Mouse (Mus musculus) hindbrain, embryonic 10.5 days (tissue): ENCODE data around the gene Olfr576. TPM values are rescaled to one million over a fixed set of nuclear protein-coding genes. Genes with fewer than 3 reads are reported as not detected.

Experiments used
- DNase-seq: peaks from one replicate; pipeline ENCODE4 v3.0.0-alpha.2; 2017; ENCODE audit warnings: low spot score
- H3K27ac ChIP-seq: fragments of 300-500 bp; sonication (generic); 2 replicates; pipeline ENCODE4 v1.5.1; 2016; ENCODE audit warnings: mild to moderate bottlenecking, moderate library complexity
- H3K27me3 ChIP-seq: fragments of 300-500 bp; sonication (generic); 2 replicates; pipeline ENCODE4 v1.6.1; 2016; ENCODE audit warnings: mild to moderate bottlenecking; ENCODE audit not compliant: poor library complexity, insufficient read depth, severe bottlenecking
- H3K36me3 ChIP-seq: fragments of 300-500 bp; sonication (generic); 2 replicates; pipeline ENCODE4 v1.6.1; 2016; ENCODE audit warnings: mild to moderate bottlenecking, moderate library complexity
- H3K4me1 ChIP-seq: fragments of 300-500 bp; sonication (generic); replicated peaks from 2 replicates; pipeline ENCODE4 v1.6.1; 2016; ENCODE audit warnings: mild to moderate bottlenecking
- H3K4me3 ChIP-seq: fragments of 300-500 bp; sonication (generic); 2 replicates; pipeline ENCODE4 v1.5.1; 2016; ENCODE audit warnings: mild to moderate bottlenecking, moderate library complexity
- H3K9me3 ChIP-seq: fragments of 300-500 bp; sonication (generic); 2 replicates; pipeline ENCODE4 v1.6.1; 2016; ENCODE audit warnings: mild to moderate bottlenecking, moderate library complexity
- WGBS: fragments of 180-500 bp; shearing (Covaris S2); methylation state at CpG from one replicate; pipeline ENCODE4 v1.1.7; 2016; 5-methylcytosine and 5-hydroxymethylcytosine counted together
- polyA plus RNA-seq: library from polyadenylated mRNA; unstranded; fragments of >200 nt; fragmentation: Nextera tagmentation; extraction: Ambion mirVana; gene quantifications from 2 replicates; pipeline ENCODE4 v1.2.1, GENCODE M21; 2016

The Olfr576 gene
- not detected in 2 replicates for polyA plus RNA-seq

- DNase-seq = no peak
- WGBS = 49% methylated on average over 2 of the region's 2 CpGs
- no peaks in the 10 kb centered on the region for H3K27me3 ChIP-seq
These were observed at the start of gene Olfr576 for GRCm38 (mm10) chr7:102962360-102962759. Gene Olfr576 (plus strand): TSS chr7:102962660.

GRCm38 (mm10) chr7:102915261-102915660, 47.2 kb upstream of the Olfr576 start:
- H3K36me3 ChIP-seq = no peaks in the 10 kb centered on the region
- H3K27ac ChIP-seq = no peak overlapping the region
- H3K27me3 ChIP-seq = no peaks in the 10 kb centered on the region
- H3K4me1 ChIP-seq = no peaks in the 10 kb centered on the region
- WGBS = 65% methylated on average over 1 of the region's 1 CpGs
- no peaks in the 10 kb centered on the region for H3K9me3 ChIP-seq
- H3K4me3 ChIP-seq = no peak overlapping the region
- no peak for DNase-seq

More at GRCm38 (mm10) chr7:102962360-102962759, at the start of gene Olfr576:
- no peak within 1 kb of the TSS for H3K4me3 ChIP-seq
- no peaks in the 10 kb centered on the region for H3K9me3 ChIP-seq
- H3K36me3 ChIP-seq = no peaks in the 10 kb centered on the region
- no peak within 1 kb of the TSS for H3K27ac ChIP-seq
- no peaks in the 10 kb centered on the region for H3K4me1 ChIP-seq

- Histone ChIP-seq H3K9me3 (no peaks in the 10 kb centered on the region), H3K36me3 (no peaks in the 10 kb centered on the region), H3K4me3 (no peak overlapping the region), H3K27me3 (no peaks in the 10 kb centered on the region), H3K27ac (no peak overlapping the region), H3K4me1 (no peaks in the 10 kb centered on the region)
- WGBS = 79% methylated on average over 5 of the region's 5 CpGs
- no peak for DNase-seq
These were observed 46.1 kb upstream of the Olfr576 start for GRCm38 (mm10) chr7:102916405-102916804.

GRCm38 (mm10) chr7:102917032-102917875, 45.2 kb upstream of the Olfr576 start, which contains the start of gene Olfr571:
Gene Olfr571 (minus strand): TSS chr7:102917536.
- Histone ChIP-seq H3K9me3 (no peaks in the 10 kb centered on the region), H3K27me3 (no peaks in the 10 kb centered on the region), H3K36me3 (no peaks in the 10 kb centered on the region), H3K4me1 (no peaks in the 10 kb centered on the region), H3K4me3 (no peak within 1 kb of the TSS), H3K27ac (no peak within 1 kb of the TSS)
- no peak for DNase-seq
- 62% methylated on average over 4 of the region's 4 CpGs for WGBS

- no peak for DNase-seq
- H3K4me3 ChIP-seq = no peak overlapping the region
- no peak overlapping the region for H3K27ac ChIP-seq
- no peaks in the 10 kb centered on the region for H3K27me3 ChIP-seq
- no peaks in the 10 kb centered on the region for H3K9me3 ChIP-seq
- no peaks in the 10 kb centered on the region for H3K36me3 ChIP-seq
- 18% methylated on average over 1 of the region's 1 CpGs for WGBS
- no peaks in the 10 kb centered on the region for H3K4me1 ChIP-seq
These were observed 42.8 kb upstream of the Olfr576 start for GRCm38 (mm10) chr7:102919632-102920031.

- H3K4me1 ChIP-seq = no peaks in the 10 kb centered on the region
- no peak for DNase-seq
- no peak within 1 kb of the TSS for H3K27ac ChIP-seq
- H3K9me3 ChIP-seq = no peaks in the 10 kb centered on the region
- no peak within 1 kb of the TSS for H3K4me3 ChIP-seq
- H3K36me3 ChIP-seq = no peaks in the 10 kb centered on the region
- H3K27me3 ChIP-seq = no peaks in the 10 kb centered on the region
- 69% methylated on average over 1 of the region's 1 CpGs for WGBS
These were observed 38.4 kb upstream of the Olfr576 start, which contains the start of gene Olfr572 for GRCm38 (mm10) chr7:102924109-102924508. Gene Olfr572 (plus strand): TSS chr7:102924409.

- H3K4me3 ChIP-seq = no peak overlapping the region
- H3K27ac ChIP-seq = no peak overlapping the region
- H3K4me1 ChIP-seq = no peaks in the 10 kb centered on the region
- WGBS = 76% methylated on average over 3 of the region's 3 CpGs
- H3K9me3 ChIP-seq = no peaks in the 10 kb centered on the region
- no peaks in the 10 kb centered on the region for H3K36me3 ChIP-seq
- no peak for DNase-seq
- no peaks in the 10 kb centered on the region for H3K27me3 ChIP-seq
These were observed 35.4 kb upstream of the Olfr576 start for GRCm38 (mm10) chr7:102927105-102927504.

GRCm38 (mm10) chr7:102942475-102942874, 20.0 kb upstream of the Olfr576 start, which contains the start of gene Olfr573-ps1:
Gene Olfr573-ps1 (minus strand): TSS chr7:102942575.
- Histone ChIP-seq H3K4me3 (no peak within 1 kb of the TSS), H3K9me3 (no peaks in the 10 kb centered on the region), H3K27ac (no peak within 1 kb of the TSS), H3K4me1 (no peaks in the 10 kb centered on the region), H3K36me3 (no peaks in the 10 kb centered on the region), H3K27me3 (no peaks in the 10 kb centered on the region)
- no peak for DNase-seq
- WGBS = 90% methylated on average over 2 of the region's 2 CpGs

GRCm38 (mm10) chr7:102943417-102943816, 19.0 kb upstream of the Olfr576 start:
- H3K4me1 ChIP-seq = no peaks in the 10 kb centered on the region
- no peaks in the 10 kb centered on the region for H3K36me3 ChIP-seq
- WGBS = 93% methylated on average over 1 of the region's 1 CpGs
- no peaks in the 10 kb centered on the region for H3K9me3 ChIP-seq
- no peaks in the 10 kb centered on the region for H3K27me3 ChIP-seq
- H3K27ac ChIP-seq = no peak overlapping the region
- H3K4me3 ChIP-seq = no peak overlapping the region
- no peak for DNase-seq

- H3K27me3 ChIP-seq = no peaks in the 10 kb centered on the region
- no peak within 1 kb of the TSS for H3K27ac ChIP-seq
- WGBS = 88% methylated on average over 1 of the region's 1 CpGs
- H3K4me3 ChIP-seq = no peak within 1 kb of the TSS
- no peaks in the 10 kb centered on the region for H3K4me1 ChIP-seq
- no peaks in the 10 kb centered on the region for H3K36me3 ChIP-seq
- no peaks in the 10 kb centered on the region for H3K9me3 ChIP-seq
- DNase-seq = no peak
These were observed 14.3 kb upstream of the Olfr576 start, which contains the start of gene Olfr574 for GRCm38 (mm10) chr7:102948167-102948566. Gene Olfr574 (plus strand): TSS chr7:102948467.

GRCm38 (mm10) chr7:102950732-102951131, 11.7 kb upstream of the Olfr576 start:
- H3K36me3 ChIP-seq = no peaks in the 10 kb centered on the region
- H3K9me3 ChIP-seq = no peaks in the 10 kb centered on the region
- DNase-seq = no peak
- H3K27me3 ChIP-seq = no peaks in the 10 kb centered on the region
- 90% methylated on average over 1 of the region's 1 CpGs for WGBS
- no peaks in the 10 kb centered on the region for H3K4me1 ChIP-seq
- no peak overlapping the region for H3K4me3 ChIP-seq
- H3K27ac ChIP-seq = no peak overlapping the region

GRCm38 (mm10) chr7:102958137-102958536, 4.3 kb upstream of the Olfr576 start:
- no peaks in the 10 kb centered on the region for H3K36me3 ChIP-seq
- H3K4me1 ChIP-seq = no peaks in the 10 kb centered on the region
- no peak overlapping the region for H3K4me3 ChIP-seq
- no peak overlapping the region for H3K27ac ChIP-seq
- no peaks in the 10 kb centered on the region for H3K9me3 ChIP-seq
- 84% methylated on average over 3 of the region's 3 CpGs for WGBS
- no peaks in the 10 kb centered on the region for H3K27me3 ChIP-seq
- no peak for DNase-seq

GRCm38 (mm10) chr7:102958593-102958992, 3.9 kb upstream of the Olfr576 start, which contains the start of gene Olfr575:
Gene Olfr575 (minus strand): TSS chr7:102958775.
- Histone ChIP-seq H3K4me3 (no peak within 1 kb of the TSS), H3K27me3 (no peaks in the 10 kb centered on the region), H3K4me1 (no peaks in the 10 kb centered on the region), H3K27ac (no peak within 1 kb of the TSS), H3K9me3 (no peaks in the 10 kb centered on the region), H3K36me3 (no peaks in the 10 kb centered on the region)
- no peak for DNase-seq
- WGBS = 72% methylated on average over 1 of the region's 1 CpGs
